Mouse (Mus musculus): ENCODE measurements around the gene Dag1. TPM values are rescaled to one million over a fixed set of nuclear protein-coding genes. Genes with fewer than 3 reads are reported as not detected.
A peak's percentile ranks its signal among the peaks of the same experiment; 100 is the strongest.

Dag1 gene
- 165 and 170 TPM in 2 replicates for polyA plus RNA-seq (2015; fragmentation: Nextera tagmentation; extraction: Ambion mirVana)

DNA sequence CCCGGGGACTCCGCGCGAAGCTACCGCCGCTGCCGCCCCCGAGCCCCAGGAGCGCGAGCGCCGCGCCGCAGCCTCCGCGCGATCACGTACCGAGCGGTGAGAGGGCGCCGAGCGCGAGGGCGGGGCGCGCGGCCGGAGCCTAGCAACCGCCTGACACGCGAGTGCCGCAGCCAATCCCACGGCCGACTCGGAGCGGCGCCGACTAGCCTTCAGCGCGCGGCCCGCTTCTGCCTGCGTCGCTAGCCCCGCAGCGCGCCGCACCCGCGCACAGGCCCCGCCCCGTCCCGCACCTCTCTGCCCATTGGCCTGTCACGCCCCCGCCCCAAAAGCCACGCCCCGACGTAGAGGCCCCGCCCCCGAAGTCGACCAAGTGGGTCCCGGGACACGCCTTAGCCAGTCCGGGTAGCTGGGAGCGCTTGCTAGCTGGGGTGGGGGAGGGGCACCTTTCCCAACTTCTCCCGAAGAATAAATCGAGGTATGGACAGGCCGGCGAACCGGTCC lies at the start of gene Dag1:
Dag1 (minus strand) TSS at position 269 of the 501 bp plus-strand sequence.
- H3K4me1 ChIP-seq (replicated peaks; ENCODE audit: insufficient read depth, low read length): peaks cover 11% of the 10 kb centered on the region
- peak within 1 kb of the TSS; percentile 98 for H3K4me3 ChIP-seq (replicated peaks; ENCODE audit: low read depth, low read length)
- peak within 1 kb of the TSS; percentile 80 for H3K4me2 ChIP-seq (ENCODE audit: low read length)
- H3K36me3 ChIP-seq (ENCODE audit: insufficient read depth, low read length): no peaks in the 10 kb centered on the region; the same call in 1 of the 2 replicates
- WGBS: 1% methylated on average over 60 of the region's 71 CpGs
- no peaks in the 10 kb centered on the region for H3K27me3 ChIP-seq (ENCODE audit: insufficient read depth, low read length)
- no peak for TF ChIP-seq CTCF (IDR thresholded peaks at IDR 0.05; ENCODE audit: low read depth)
- ATAC-seq (replicated peaks; ENCODE audit: low FRiP score, low read depth) (peak; percentile 95), DNase-seq (ENCODE audit: low spot score) (peak; percentile 96)
- peak within 1 kb of the TSS; percentile 92 for H3K27ac ChIP-seq
- H3K9me3 ChIP-seq (replicated peaks; ENCODE audit: low read length): no peaks in the 10 kb centered on the region
- H3K9ac ChIP-seq (ENCODE audit: low read depth, low read length): peak within 1 kb of the TSS; percentile 95

DNA sequence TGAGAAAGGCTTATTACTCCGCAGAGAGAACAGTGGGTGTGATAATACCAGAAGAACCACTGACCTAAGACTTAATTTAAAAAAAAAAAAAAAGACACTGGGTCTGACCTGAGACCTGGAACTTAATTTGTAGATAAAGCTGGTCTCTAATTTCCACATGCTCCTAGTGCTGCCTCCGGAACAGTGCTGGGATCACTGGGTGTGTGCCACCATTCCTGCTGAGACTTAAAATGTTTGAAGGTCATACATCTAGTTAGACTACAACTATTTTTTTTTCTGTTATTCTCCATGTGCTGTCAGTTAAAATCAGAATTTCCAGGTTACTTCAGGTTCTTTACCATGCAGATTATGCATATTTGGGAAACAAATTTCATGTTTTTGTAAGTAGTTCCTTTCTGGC lies 44.4 kb upstream of the Dag1 start:
- TF ChIP-seq CTCF (IDR thresholded peaks at IDR 0.05; ENCODE audit: low read depth): no peak
- Histone ChIP-seq H3K9ac (ENCODE audit: low read depth, low read length) (peak overlapping the region; percentile 48; the same call in 1 of the 2 replicates), H3K27ac (no peak overlapping the region), H3K27me3 (ENCODE audit: insufficient read depth, low read length) (no peaks in the 10 kb centered on the region), H3K36me3 (ENCODE audit: insufficient read depth, low read length) (no peaks in the 10 kb centered on the region), H3K4me3 (replicated peaks; ENCODE audit: low read depth, low read length) (peak overlapping the region; percentile 79), H3K4me2 (ENCODE audit: low read length) (peak overlapping the region; percentile 82), H3K4me1 (replicated peaks; ENCODE audit: insufficient read depth, low read length) (peaks cover 18% of the 10 kb centered on the region), H3K9me3 (replicated peaks; ENCODE audit: low read length) (no peaks in the 10 kb centered on the region)
- 46% methylated on average over 2 of the region's 2 CpGs for WGBS
- ATAC-seq (replicated peaks; ENCODE audit: low FRiP score, low read depth): no peak
- DNase-seq (ENCODE audit: low spot score): peak; percentile 16

DNA sequence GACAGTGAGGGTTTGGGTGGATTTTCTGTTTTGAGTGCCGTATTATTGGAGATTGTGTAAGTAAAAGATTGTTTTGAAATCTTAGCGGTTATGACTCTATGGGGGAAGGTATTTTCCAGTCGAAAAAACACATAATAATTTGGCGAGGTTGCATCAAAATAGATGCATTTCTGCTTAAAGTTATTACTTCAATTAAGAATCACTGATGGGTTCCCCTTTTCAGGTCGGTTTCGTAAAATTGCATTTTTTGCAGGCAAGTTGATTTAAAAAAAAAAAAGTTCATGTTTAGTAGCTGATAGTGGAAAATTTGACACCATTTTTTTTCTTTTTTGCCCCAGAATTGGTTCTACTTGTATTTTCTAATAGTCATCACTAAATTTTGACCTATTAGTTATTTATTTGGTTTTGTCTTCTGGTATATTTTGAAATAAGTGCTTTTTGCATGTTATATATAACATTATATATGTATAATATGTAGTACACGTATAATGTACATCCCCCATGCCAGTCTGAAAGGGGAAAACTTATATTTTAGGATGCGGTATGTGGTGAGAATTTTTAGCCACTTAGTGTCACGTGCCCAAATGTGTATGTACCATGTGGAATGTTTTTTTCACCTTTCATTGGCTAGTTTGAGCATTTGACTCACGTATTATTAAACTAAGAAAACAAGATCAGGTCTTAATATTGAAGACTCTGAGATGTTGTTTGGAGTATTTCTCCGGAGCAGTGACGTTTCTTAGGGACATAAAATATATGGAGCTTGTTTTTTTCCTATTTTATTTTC lies 43.5 kb upstream of the Dag1 start:
- WGBS: 3% methylated on average over 12 of the region's 12 CpGs
- no peaks in the 10 kb centered on the region for H3K27me3 ChIP-seq (ENCODE audit: insufficient read depth, low read length)
- H3K4me2 ChIP-seq (ENCODE audit: low read length): peak overlapping the region; percentile 82
- TF ChIP-seq CTCF (IDR thresholded peaks at IDR 0.05; ENCODE audit: low read depth): no peak
- H3K9me3 ChIP-seq (replicated peaks; ENCODE audit: low read length): no peaks in the 10 kb centered on the region
- peak overlapping the region; percentile 98 for H3K27ac ChIP-seq
- peak overlapping the region; percentile 79 for H3K4me3 ChIP-seq (replicated peaks; ENCODE audit: low read depth, low read length)
- no peak for ATAC-seq (replicated peaks; ENCODE audit: low FRiP score, low read depth)
- peak overlapping the region; percentile 97 for H3K9ac ChIP-seq (ENCODE audit: low read depth, low read length)
- H3K4me1 ChIP-seq (replicated peaks; ENCODE audit: insufficient read depth, low read length): peaks cover 18% of the 10 kb centered on the region
- peak; percentile 11 for DNase-seq (ENCODE audit: low spot score)
- 0 out of 2 replicates have a peak, but pooled peaks cover 7% of the 10 kb centered on the region for H3K36me3 ChIP-seq (ENCODE audit: insufficient read depth, low read length)

DNA sequence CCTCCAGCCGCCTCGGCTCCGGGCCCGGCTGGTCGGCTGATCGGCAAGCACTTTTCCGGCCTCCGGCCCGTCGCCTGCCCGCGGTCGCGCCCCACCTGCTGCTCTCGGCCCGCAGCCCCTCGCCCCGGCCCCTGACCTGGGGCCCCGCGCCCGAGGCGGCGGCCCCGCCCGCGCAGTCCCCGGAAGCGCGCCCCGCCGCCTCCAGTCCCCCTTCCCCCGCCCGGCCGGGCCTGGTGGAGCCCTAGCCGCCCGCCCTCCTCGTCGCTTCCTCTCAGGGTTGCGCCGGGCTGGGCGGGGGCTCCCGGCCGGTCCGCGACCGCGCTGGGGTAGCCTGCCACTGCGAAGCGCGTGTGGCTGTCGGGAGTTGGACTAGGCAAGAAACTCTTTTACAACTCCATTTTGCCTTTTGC lies 42.8 kb upstream of the Dag1 start:
- Histone ChIP-seq H3K36me3 (ENCODE audit: insufficient read depth, low read length) (0 out of 2 replicates have a peak, but pooled peaks cover 7% of the 10 kb centered on the region), H3K9ac (ENCODE audit: low read depth, low read length) (peak overlapping the region; percentile 97), H3K4me3 (replicated peaks; ENCODE audit: low read depth, low read length) (peak overlapping the region; percentile 79), H3K27me3 (ENCODE audit: insufficient read depth, low read length) (no peaks in the 10 kb centered on the region), H3K9me3 (replicated peaks; ENCODE audit: low read length) (no peaks in the 10 kb centered on the region), H3K4me1 (replicated peaks; ENCODE audit: insufficient read depth, low read length) (peaks cover 18% of the 10 kb centered on the region), H3K27ac (peak overlapping the region; percentile 98), H3K4me2 (ENCODE audit: low read length) (peak overlapping the region; percentile 82)
- ATAC-seq (replicated peaks; ENCODE audit: low FRiP score, low read depth): peak; percentile 83
- peak; percentile 92 for DNase-seq (ENCODE audit: low spot score)
- 1% methylated on average over 49 of the region's 51 CpGs for WGBS
- TF ChIP-seq CTCF (IDR thresholded peaks at IDR 0.05; ENCODE audit: low read depth): no peak

DNA sequence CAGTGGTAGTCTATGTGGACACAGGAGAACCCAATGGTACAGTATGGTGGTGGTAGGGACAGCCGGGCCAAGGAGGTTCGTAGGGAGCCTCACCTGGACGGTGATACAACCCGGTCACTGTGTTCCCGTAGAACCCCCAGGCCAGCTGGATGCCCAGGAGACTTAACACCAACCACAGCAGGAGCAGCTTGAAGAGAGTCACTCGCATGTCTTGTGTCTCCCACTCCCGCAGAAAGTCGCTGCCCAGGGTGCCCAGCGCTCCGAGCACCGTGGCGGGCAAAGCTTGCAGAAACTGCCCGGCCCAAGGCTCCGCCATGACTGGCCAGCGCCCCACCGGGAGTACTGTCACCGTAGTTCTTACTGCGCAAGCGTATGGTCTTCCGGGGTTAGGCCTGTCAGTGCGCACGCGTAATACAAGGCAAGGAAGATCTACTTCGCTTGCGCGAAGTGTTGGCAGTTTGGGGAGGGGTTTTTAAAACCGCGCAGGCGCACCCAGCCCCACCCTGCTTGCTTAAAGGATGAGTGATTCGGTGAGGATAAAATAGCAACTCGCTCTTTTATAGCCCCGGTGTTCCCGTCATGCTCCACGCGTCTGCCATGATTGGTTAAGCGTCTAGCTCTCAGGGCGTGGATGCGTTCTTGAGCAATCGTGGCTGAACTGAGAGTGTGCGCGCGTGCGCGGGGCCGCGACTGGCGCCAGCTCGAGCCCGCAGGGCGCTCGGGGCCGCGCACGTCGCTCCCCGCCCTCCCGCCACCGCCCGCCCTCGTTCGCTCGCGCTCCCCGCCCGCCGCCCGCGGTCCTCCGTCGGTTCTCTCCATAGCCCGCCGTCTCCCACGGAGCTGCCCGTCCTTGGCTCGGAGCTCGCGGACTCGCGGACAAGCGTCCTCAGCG lies 42.1 kb upstream of the Dag1 start, which contains the start of the genes Rhoa and Tcta:
Rhoa (plus strand) TSS at position 501 of the 892 bp plus-strand sequence.
Tcta (minus strand) TSS at position 532 of the 892 bp plus-strand sequence.
- peak; percentile 100 for DNase-seq (ENCODE audit: low spot score)
- H3K4me2 ChIP-seq (ENCODE audit: low read length): peak within 1 kb of the TSS; percentile 91
- peak within 1 kb of the TSS; percentile 98 for H3K27ac ChIP-seq
- H3K9me3 ChIP-seq (replicated peaks; ENCODE audit: low read length): no peaks in the 10 kb centered on the region
- H3K4me3 ChIP-seq (replicated peaks; ENCODE audit: low read depth, low read length): peak within 1 kb of the TSS; percentile 79
- no peak for TF ChIP-seq CTCF (IDR thresholded peaks at IDR 0.05; ENCODE audit: low read depth)
- peaks cover 18% of the 10 kb centered on the region for H3K4me1 ChIP-seq (replicated peaks; ENCODE audit: insufficient read depth, low read length)
- ATAC-seq (replicated peaks; ENCODE audit: low FRiP score, low read depth): peak; percentile 96
- H3K9ac ChIP-seq (ENCODE audit: low read depth, low read length): peak within 1 kb of the TSS; percentile 97
- 0 out of 2 replicates have a peak, but pooled peaks cover 7% of the 10 kb centered on the region for H3K36me3 ChIP-seq (ENCODE audit: insufficient read depth, low read length)
- H3K27me3 ChIP-seq (ENCODE audit: insufficient read depth, low read length): no peaks in the 10 kb centered on the region
- WGBS: under 1% methylated on average over 81 of the region's 81 CpGs

Measured in kidney, postnatal 0 days (tissue).